Mouse (Mus musculus) c-Kit-negative CD71-positive TER-119-positive erythroid progenitor cells, embryonic 14.5 days (primary cell): Measurements from ENCODE around the gene Gm47969.

Source experiments
- DNase-seq: peaks from one replicate; pipeline ENCODE4 v3.0.0-alpha.2; 2013; ENCODE audit warnings: low read depth, low spot score

Gene Gm47969

DNA sequence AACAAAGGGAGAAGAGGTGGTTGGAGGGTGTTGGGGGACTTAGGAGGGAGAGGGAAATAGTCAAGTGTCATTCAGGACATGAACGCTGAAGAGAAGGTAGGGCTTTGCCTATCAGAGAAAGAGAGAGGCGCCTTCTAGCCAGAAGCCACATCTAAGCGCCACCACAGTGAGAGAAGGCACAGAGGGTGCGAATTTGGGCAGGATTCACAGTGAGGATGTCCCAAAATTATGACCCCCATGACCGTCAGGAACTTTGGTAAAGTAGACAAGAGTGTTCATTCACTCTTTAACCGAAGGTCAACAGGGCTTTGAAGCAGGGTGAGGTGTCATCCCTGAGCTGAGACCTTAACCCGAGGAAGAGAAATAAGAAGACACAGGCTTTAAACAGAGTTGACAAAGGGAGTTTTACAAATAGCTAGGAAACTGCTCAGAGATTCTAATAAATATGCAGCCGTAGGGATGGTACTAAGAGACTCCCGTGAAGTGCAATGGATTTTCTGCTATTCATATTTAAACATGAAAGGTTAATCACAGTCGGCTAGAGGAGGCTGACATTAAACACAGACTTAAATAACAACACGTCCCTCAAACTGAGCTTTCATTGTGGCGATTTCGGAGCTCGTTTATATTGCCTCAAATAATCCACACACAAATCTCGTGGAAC, 30.9 kb downstream of the Gm47969 start:
- no peak for DNase-seq

DNA sequence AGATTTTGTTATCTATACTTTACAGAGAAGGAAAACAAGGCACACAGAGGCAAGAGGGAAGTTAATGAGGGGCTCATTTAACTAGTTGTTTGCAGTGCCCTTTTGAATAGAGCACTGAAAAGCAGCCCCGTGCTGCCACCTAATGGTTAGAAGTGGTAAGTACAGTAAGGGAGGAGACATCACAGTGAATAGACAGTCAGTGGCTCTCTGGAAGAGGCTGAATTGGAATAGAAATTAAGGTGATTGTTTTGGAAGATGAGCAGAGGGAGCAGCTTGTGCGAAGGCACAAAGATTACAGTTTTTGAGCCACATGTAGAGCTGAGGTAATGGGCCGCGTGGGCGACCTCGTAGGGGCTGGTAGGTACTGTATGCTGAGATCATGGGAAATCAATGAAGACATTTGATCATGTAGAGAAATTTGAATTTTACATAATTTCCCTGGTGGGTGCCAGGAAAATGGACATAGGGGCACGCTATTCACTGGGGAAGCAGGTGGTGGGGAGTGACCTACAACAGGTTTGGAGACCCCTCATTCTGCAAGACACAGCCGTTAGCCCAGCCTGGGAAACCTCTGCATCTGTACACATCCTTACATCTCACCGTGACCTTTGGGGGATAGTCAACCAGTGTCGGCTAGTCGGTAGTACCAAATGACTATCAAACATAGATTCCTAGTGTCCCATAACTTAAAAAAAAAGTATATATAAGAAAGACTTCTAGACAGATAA, 31.6 kb downstream of the Gm47969 start:
- DNase-seq, result peak; percentile 37

DNA sequence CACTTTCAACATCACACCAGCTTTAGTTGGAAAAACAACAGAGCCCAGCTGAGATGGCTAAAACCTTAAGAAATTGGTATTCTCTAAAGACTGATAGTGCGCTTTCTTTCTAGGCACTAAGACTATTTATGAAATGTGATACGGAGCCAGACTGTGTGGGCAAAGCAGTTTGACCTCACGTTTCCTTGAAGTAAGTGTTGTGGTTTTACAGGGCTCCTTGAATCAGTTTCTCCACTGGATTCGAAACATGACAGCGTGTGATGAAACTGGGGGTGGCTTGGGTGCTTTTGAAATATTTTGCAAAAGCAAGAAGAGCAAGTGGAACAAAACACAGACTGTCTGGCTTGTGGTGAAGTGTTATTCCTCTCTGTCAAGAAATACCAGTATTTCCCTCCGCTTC, 32.3 kb downstream of the Gm47969 start:
- no peak for DNase-seq

DNA sequence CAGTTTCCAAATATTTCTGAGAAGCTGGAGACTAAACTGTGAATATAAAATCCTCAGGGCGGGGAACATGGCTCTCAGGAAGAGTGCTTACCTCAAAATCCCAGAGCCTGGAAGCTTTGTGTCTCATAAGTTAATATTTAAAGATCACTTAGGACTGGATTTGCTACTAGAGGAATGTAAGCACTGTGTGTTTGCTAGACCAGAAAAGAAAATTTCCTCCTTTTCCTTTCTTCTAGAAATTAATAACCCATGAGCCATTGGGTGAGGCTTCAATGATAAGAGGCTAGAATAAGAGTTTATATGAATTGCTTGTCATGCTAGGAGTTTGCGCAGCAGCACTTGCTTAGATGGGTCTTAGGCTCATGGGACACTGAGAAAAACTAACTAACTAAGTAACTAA, 40.1 kb downstream of the Gm47969 start:
- no peak for DNase-seq

- no peak for DNase-seq
Observed at GRCm38 (mm10) chr1:83091268-83091667, 46.5 kb downstream of the Gm47969 start.
